Mouse (Mus musculus): ENCODE results near the gene Ap1m2. TPM values are rescaled to one million over a fixed set of nuclear protein-coding genes. Genes with fewer than 3 reads are reported as not detected.

The Ap1m2 gene
- total RNA-seq, 1 experiment, result 9.8 TPM

GRCm38 (mm10) chr9:21275013-21275710, 37.0 kb downstream of the Ap1m2 start:
- Histone ChIP-seq H3K4me1 (ENCODE audit: control insufficient read depth in 2 of 2, insufficient read depth in 2 of 2, low read length in 2 of 2, poor library complexity in 1 of 2) (peaks cover 0 to 4% of the 10 kb centered on the region in 2 experiments; a peak in 1 of 4 replicates), H3K9me3 (ENCODE audit: control insufficient read depth, insufficient read depth, low read depth, low read length) (no peaks in the 10 kb centered on the region), H3K4me3 (ENCODE audit: insufficient read depth in 1 of 2, low read depth in 1 of 2, low read length in 2 of 2, poor library complexity in 1 of 2, severe bottlenecking in 1 of 2) (no peak overlapping the region), H3K36me3 (ENCODE audit: control insufficient read depth, insufficient read depth, low read length, poor library complexity, severe bottlenecking) (peaks cover 92% of the 10 kb centered on the region), H3K9ac (ENCODE audit: insufficient read depth, low read depth, low read length, poor library complexity, severe bottlenecking) (no peak overlapping the region), H3K27ac (ENCODE audit: insufficient read depth, low read depth, low read length, poor library complexity, severe bottlenecking) (no peak overlapping the region)
- in situ Hi-C loops (cut with MboI; ENCODE audit: low sequenced_read_pairs in 2 of 2, unreplicated experiment in 2 of 2), result no loop called here
- TF ChIP-seq ZNF384 (IDR thresholded peaks at IDR 0.05; ENCODE audit: low read depth, low read length) (no peak), CHD2 (IDR thresholded peaks at IDR 0.05; ENCODE audit: low read depth, low read length) (no peak), ZC3H11A (IDR thresholded peaks at IDR 0.05; ENCODE audit: borderline replicate concordance, low read depth, low read length) (no peak), HCFC1 (IDR thresholded peaks at IDR 0.05; ENCODE audit: borderline replicate concordance, insufficient read depth, low read length) (no peak), MAFK (IDR thresholded peaks at IDR 0.05; ENCODE audit: insufficient read depth, low read depth, low read length) (no peak)
- DNase-seq (ENCODE audit: low read depth, low spot score), result no peak

- in situ Hi-C loops (cut with MboI; ENCODE audit: low sequenced_read_pairs in 2 of 2, unreplicated experiment in 2 of 2), result no loop called here
- Histone ChIP-seq H3K9me3 (ENCODE audit: control insufficient read depth, insufficient read depth, low read depth, low read length) (no peaks in the 10 kb centered on the region), H3K27ac (ENCODE audit: insufficient read depth, low read depth, low read length, poor library complexity, severe bottlenecking) (no peak overlapping the region), H3K4me3 (ENCODE audit: insufficient read depth in 1 of 2, low read depth in 1 of 2, low read length in 2 of 2, poor library complexity in 1 of 2, severe bottlenecking in 1 of 2) (no peak overlapping the region), H3K4me1 (ENCODE audit: control insufficient read depth in 2 of 2, insufficient read depth in 2 of 2, low read length in 2 of 2, poor library complexity in 1 of 2) (0 out of 4 replicates have a peak, but pooled peaks cover 0 to 2% of the 10 kb centered on the region in 2 experiments), H3K9ac (ENCODE audit: insufficient read depth, low read depth, low read length, poor library complexity, severe bottlenecking) (no peak overlapping the region), H3K36me3 (ENCODE audit: control insufficient read depth, insufficient read depth, low read length, poor library complexity, severe bottlenecking) (peaks cover 89% of the 10 kb centered on the region)
- TF ChIP-seq MAFK (IDR thresholded peaks at IDR 0.05; ENCODE audit: insufficient read depth, low read depth, low read length), result no peak
- no peak for DNase-seq (ENCODE audit: low read depth, low spot score)
These were observed 37.8 kb downstream of the Ap1m2 start for GRCm38 (mm10) chr9:21274336-21274735.

GRCm38 (mm10) chr9:21273520-21274228, 38.5 kb downstream of the Ap1m2 start:
- H3K4me3 ChIP-seq (ENCODE audit: insufficient read depth in 1 of 2, low read depth in 1 of 2, low read length in 2 of 2, poor library complexity in 1 of 2, severe bottlenecking in 1 of 2), result no peak overlapping the region
- peaks cover 86% of the 10 kb centered on the region for H3K36me3 ChIP-seq (ENCODE audit: control insufficient read depth, insufficient read depth, low read length, poor library complexity, severe bottlenecking)
- H3K9me3 ChIP-seq (ENCODE audit: control insufficient read depth, insufficient read depth, low read depth, low read length), result no peaks in the 10 kb centered on the region
- no peak overlapping the region for H3K9ac ChIP-seq (ENCODE audit: insufficient read depth, low read depth, low read length, poor library complexity, severe bottlenecking)
- H3K27ac ChIP-seq (ENCODE audit: insufficient read depth, low read depth, low read length, poor library complexity, severe bottlenecking), result no peak overlapping the region
- in situ Hi-C loops (cut with MboI; ENCODE audit: low sequenced_read_pairs in 2 of 2, unreplicated experiment in 2 of 2), result no loop called here
- no peak for DNase-seq (ENCODE audit: low read depth, low spot score)
- TF ChIP-seq MAFK (IDR thresholded peaks at IDR 0.05; ENCODE audit: insufficient read depth, low read depth, low read length) (no peak), ZNF384 (IDR thresholded peaks at IDR 0.05; ENCODE audit: low read depth, low read length) (no peak), ZC3H11A (IDR thresholded peaks at IDR 0.05; ENCODE audit: borderline replicate concordance, low read depth, low read length) (no peak), HCFC1 (IDR thresholded peaks at IDR 0.05; ENCODE audit: borderline replicate concordance, insufficient read depth, low read length) (no peak), CHD2 (IDR thresholded peaks at IDR 0.05; ENCODE audit: low read depth, low read length) (no peak)
- 0 out of 4 replicates have a peak, but pooled peaks cover 0 to 2% of the 10 kb centered on the region in 2 experiments for H3K4me1 ChIP-seq (ENCODE audit: control insufficient read depth in 2 of 2, insufficient read depth in 2 of 2, low read length in 2 of 2, poor library complexity in 1 of 2)

- in situ Hi-C loops (cut with MboI; ENCODE audit: low sequenced_read_pairs in 2 of 2, unreplicated experiment in 2 of 2), result no loop called here
- no peak for DNase-seq (ENCODE audit: low read depth, low spot score)
- no peak overlapping the region for H3K9ac ChIP-seq (ENCODE audit: insufficient read depth, low read depth, low read length, poor library complexity, severe bottlenecking)
- H3K27ac ChIP-seq (ENCODE audit: insufficient read depth, low read depth, low read length, poor library complexity, severe bottlenecking), result no peak overlapping the region
- no peak overlapping the region for H3K4me3 ChIP-seq (ENCODE audit: insufficient read depth in 1 of 2, low read depth in 1 of 2, low read length in 2 of 2, poor library complexity in 1 of 2, severe bottlenecking in 1 of 2)
- H3K4me1 ChIP-seq (ENCODE audit: control insufficient read depth in 2 of 2, insufficient read depth in 2 of 2, low read length in 2 of 2, poor library complexity in 1 of 2), result 0 out of 4 replicates have a peak, but pooled peaks cover 0 to 2% of the 10 kb centered on the region in 2 experiments
- H3K36me3 ChIP-seq (ENCODE audit: control insufficient read depth, insufficient read depth, low read length, poor library complexity, severe bottlenecking), result peaks cover 87% of the 10 kb centered on the region
- TF ChIP-seq MAFK (IDR thresholded peaks at IDR 0.05; ENCODE audit: insufficient read depth, low read depth, low read length) (no peak), CHD2 (IDR thresholded peaks at IDR 0.05; ENCODE audit: low read depth, low read length) (no peak), HCFC1 (IDR thresholded peaks at IDR 0.05; ENCODE audit: borderline replicate concordance, insufficient read depth, low read length) (no peak), ZC3H11A (IDR thresholded peaks at IDR 0.05; ENCODE audit: borderline replicate concordance, low read depth, low read length) (no peak), ZNF384 (IDR thresholded peaks at IDR 0.05; ENCODE audit: low read depth, low read length) (no peak)
- H3K9me3 ChIP-seq (ENCODE audit: control insufficient read depth, insufficient read depth, low read depth, low read length), result no peaks in the 10 kb centered on the region
These were observed 39.0 kb downstream of the Ap1m2 start for GRCm38 (mm10) chr9:21273094-21273493.
